Mouse (Mus musculus): ENCODE measurements at regions not wholly inside any gene's neighbourhood (a gene's known extent, or its start where the extent isn't known, plus 50 kb on each side); places are given as distances from the start of the nearest gene placed in this dataset.

GRCm38 (mm10) chr10:117528575-117529268 is 100.6 kb upstream of the Cpm start:
- no peak for DNase-seq (ENCODE audit: low read depth, low spot score)

GRCm38 (mm10) chr10:117527979-117528378 is 101.3 kb upstream of the Cpm start:
- DNase-seq (ENCODE audit: low read depth, low spot score) = no peak

- no peak for DNase-seq (ENCODE audit: low read depth, low spot score)
These were observed 102.1 kb upstream of the Cpm start for GRCm38 (mm10) chr10:117527243-117527642.

- DNase-seq (ENCODE audit: low read depth, low spot score) = no peak
These were observed 102.5 kb upstream of the Cpm start for GRCm38 (mm10) chr10:117526834-117527188.

- no peak for DNase-seq (ENCODE audit: low read depth, low spot score)
These were observed 103.1 kb upstream of the Cpm start for GRCm38 (mm10) chr10:117526008-117526833.

GRCm38 (mm10) chr10:117525608-117526007 is 103.7 kb upstream of the Cpm start:
- DNase-seq (ENCODE audit: low read depth, low spot score) = no peak

GRCm38 (mm10) chr10:117524926-117525565 is 104.3 kb upstream of the Cpm start:
- no peak for DNase-seq (ENCODE audit: low read depth, low spot score)

GRCm38 (mm10) chr10:117524101-117524500 is 105.2 kb upstream of the Cpm start:
- no peak for DNase-seq (ENCODE audit: low read depth, low spot score)

- no peak for DNase-seq (ENCODE audit: low read depth, low spot score)
These were observed 106.1 kb upstream of the Cpm start for GRCm38 (mm10) chr10:117522906-117523829.

GRCm38 (mm10) chr10:117522373-117522772 is 106.9 kb upstream of the Cpm start:
- no peak for DNase-seq (ENCODE audit: low read depth, low spot score)

- no peak for DNase-seq (ENCODE audit: low read depth, low spot score)
These were observed 107.7 kb upstream of the Cpm start for GRCm38 (mm10) chr10:117521315-117522270.

- no peak for DNase-seq (ENCODE audit: low read depth, low spot score)
These were observed 108.6 kb upstream of the Cpm start for GRCm38 (mm10) chr10:117520536-117521314.

- DNase-seq (ENCODE audit: low read depth, low spot score) = no peak
These were observed 109.4 kb upstream of the Cpm start for GRCm38 (mm10) chr10:117519670-117520535.

GRCm38 (mm10) chr10:117518793-117519669 is 110.3 kb upstream of the Cpm start:
- DNase-seq (ENCODE audit: low read depth, low spot score) = no peak

- no peak for DNase-seq (ENCODE audit: low read depth, low spot score)
These were observed 111.2 kb upstream of the Cpm start for GRCm38 (mm10) chr10:117517800-117518770.

- no peak for DNase-seq (ENCODE audit: low read depth, low spot score)
These were observed 112.1 kb upstream of the Cpm start for GRCm38 (mm10) chr10:117517071-117517714.

All from retina, adult 2 months (tissue).